Mouse (Mus musculus) urinary bladder, postnatal 14 days (tissue): ENCODE measurements around the gene Ccdc61.
"Not testable (repeated sequence)": the region's sequence is repeated elsewhere in the genome, so short reads cannot be mapped to it uniquely, and the experiment has no call there.

Source experiments
- DNase-seq: peaks from one replicate; pipeline ENCODE4 v3.0.0; 2021; ENCODE audit warnings: low spot score

The Ccdc61 gene

DNA sequence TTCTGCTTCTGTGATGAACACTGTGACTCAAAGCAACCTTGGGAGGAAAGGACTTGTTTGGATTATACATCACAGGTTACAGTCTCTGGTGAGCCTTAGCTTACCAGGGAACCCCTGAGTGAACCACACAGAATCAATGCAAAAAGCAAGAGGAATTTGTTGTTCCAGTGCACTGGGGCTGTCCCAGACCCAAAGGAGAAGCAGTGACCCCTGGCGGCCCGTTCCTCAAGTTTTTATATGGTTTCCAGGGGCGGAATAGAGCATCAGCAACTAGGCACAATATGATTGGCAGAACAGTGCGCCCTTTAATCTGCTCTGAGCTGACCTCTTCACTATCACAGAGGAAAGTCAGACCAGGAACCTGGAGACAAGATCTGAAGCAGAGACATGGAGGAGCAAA, 6.0 kb upstream of the Ccdc61 start:
- no peak for DNase-seq

DNA sequence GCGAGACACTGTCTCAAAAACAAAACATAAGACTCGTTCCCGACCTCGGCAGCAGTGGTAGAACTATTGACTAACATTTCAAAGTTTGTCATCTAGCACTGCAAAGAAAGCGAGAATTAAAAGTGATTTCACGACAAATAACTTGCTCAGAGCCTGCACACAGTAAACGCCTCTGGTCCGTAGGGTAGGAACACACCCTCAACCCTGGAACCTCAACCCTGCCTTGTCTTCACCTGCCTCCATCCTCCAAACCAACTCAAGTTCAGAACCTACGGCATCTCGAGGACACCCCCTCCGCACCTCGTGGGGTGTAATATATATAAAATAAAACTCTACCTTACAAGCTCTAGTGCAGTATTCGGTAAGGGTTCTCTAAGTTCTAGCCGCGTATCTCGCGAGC, 418 bp downstream of the Ccdc61 start:
- no peak for DNase-seq

DNA sequence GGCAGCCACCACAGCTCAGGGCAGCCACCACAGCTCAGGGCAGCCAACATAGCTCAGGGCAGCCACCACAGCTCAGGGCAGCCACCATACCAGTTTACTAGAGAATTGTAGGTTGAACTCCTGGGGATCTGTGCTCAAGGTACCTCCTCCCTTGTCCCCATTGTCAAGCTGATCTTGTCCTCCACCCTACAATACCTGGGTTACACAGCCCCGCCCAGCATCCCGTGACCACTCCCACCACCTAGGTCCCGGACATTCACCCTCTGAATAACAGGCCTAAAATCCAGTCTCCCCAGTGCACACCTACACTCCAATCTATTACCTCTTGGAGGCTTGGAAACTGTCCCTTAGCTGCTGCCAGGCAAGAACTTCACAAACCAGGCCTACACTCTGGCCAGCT, 5.2 kb downstream of the Ccdc61 start:
- no peak for DNase-seq

DNA sequence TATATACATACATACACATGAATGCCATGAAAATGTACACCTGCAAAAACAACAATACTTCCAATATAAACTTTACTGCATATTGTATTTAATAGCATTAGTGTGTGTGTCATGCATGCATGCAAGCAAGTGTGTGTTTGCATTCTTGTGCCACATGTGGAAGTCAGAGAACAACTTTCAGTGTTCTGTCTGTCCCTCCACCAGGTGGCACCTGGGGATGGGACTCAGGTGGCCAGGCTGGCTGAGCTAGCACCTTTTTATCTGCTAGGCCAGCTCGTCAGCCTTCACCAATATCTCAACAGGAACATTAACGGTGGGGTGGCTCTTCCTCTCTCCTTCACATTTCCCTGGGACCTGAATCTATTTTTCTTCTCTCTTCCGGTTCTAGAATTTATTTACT, 7.7 kb downstream of the Ccdc61 start:
- DNase-seq: no peak

DNA sequence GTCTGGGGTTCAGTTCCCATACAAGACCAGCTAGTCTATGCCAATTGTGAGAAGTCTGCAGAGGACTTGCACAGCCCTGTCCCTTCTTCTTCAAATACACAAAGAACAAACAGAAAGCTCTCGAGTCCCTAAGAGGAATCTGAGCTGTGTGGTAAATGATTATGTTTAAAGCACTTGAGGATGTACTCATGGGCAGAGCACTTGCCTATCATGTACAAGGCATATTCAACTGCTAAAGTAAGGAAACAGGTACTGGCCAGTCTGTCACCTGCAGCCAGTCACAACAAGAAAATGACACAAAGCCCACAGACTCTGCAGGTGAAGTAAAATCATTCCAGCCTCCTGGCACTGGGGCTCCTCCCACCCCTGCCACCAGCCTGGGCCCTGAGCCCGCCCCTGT, 9.7 kb downstream of the Ccdc61 start:
- DNase-seq: no peak

DNA sequence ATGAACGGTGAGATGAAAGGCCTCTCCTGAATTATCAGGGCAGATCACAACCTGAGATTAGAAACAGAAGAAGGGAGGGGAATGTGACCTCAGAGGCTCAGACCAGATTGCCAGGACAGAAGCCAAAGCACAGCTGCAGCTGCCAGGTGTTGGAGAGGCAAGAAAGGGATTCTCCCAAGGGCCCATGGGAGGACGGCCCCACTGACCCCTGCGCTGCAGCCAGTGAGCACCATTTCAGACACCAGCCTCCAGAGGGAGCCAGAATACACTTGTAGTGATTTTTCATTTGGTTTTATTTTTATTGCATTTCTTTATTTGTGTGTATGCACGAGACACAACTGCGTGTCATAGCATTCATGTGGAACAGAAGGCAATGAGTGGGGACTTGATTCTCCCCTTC, 13.7 kb downstream of the Ccdc61 start:
- DNase-seq: peak; percentile 40

DNA sequence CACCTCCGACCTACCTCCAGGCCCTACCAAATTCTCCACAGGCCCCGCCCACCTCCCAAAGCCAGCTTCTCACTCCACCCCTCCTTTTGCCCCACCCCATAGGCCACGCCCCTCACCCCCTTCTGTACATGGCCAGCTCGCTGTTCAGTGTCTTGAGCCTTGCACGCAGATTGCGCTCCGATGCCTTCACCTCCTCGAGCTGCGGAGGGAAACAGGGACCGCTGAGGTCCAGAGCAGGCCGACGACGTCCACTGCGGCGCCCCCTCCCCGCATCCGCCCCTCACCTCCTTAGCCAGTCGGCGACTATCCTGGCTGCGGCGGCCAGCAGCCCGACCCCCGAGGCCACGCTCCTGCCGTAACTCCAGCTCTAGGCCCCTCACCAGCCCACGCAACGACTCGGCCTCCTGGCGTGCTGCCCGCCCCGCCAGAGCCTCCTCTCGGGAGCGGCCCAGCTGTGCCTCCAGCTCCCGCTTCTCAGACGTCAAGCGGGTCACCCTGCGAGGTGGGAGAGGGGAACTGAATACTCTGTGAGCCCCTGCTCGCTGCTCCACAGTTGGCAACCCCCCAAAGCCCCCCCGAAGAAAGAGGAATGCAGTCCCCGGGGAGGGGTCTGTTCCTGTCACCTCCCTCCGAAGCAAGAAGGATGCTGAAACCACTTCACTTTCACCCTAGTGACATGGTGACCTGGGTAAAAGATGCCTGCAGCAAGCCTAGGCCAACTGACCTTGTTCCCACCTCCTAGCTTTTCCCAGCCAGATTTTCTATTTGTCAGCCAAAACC, 16.4 kb downstream of the Ccdc61 start:
- DNase-seq: peak; percentile 77

DNA sequence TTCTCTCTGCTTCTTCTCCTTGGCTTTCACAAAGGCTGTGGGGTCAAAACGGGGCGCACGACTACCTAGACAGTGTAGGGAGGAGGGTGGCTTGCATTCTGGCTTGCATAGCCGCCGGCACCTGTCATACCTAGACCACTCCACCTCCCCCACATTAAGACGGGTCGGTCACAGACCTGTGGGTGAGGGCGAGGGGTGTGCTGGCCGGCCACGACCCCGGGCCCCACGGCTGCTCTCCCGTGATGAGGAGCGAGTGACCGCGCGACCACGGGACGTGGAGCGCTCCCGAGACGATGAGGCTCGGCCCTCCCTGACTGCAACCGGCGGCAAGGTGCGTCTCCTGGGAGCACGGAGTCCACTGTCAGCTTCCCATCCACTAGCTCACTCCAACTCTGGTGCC, 17.2 kb downstream of the Ccdc61 start:
- DNase-seq: no peak

DNA sequence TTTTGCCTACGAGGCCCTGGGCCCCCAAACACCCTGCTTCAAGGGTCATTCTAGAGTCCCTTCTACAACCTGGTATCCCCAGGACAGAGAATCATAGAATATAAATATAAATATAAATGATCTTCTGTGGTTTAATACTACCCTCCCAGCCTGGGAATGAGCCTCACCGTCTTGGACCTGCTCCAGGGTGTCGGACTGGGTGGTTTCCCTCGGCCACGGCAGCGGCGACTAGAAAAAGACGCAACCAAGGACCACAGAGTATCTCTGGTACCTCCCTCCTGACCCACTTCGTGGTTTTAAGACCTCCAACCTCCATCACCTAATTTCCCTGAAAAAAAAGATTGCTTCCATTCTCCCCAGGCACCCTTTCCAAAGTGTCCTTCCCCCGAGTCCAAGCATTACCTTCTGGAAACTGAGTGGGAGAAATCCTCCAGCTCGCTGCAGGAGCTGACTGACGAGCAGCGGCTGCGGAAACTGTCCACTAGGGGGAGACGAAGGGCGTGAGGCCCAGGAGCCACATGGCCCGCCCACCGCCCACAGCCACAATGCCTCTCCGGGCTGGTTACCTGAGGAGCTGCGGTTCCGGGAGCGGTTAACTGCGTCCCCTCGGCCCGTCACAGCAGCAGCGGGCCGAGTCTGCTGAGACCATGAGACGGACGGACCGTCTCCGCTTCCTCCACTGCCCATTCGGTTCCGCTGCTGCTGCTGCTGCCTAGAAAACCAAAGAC, 18.2 kb downstream of the Ccdc61 start:
- peak; percentile 91 for DNase-seq

DNA sequence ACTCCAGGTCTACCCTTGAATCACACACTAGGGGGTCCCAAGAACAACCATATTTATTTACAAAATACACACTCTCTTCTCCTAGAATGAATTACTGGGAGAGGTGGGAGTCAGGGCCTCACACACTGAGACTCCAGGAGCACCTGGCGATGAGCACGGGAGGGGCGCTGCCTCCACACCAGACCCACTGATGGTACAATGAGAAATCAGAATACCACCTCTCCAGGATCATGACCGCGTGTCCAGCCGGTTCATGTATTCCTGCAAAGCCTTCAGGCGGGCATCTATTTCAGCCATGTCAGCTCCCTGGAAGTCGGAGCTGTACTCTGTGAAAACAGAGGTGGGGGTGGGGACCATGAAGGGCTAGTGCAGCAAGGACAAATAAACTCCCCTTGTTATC, 19.4 kb downstream of the Ccdc61 start:
- DNase-seq: no peak

DNA sequence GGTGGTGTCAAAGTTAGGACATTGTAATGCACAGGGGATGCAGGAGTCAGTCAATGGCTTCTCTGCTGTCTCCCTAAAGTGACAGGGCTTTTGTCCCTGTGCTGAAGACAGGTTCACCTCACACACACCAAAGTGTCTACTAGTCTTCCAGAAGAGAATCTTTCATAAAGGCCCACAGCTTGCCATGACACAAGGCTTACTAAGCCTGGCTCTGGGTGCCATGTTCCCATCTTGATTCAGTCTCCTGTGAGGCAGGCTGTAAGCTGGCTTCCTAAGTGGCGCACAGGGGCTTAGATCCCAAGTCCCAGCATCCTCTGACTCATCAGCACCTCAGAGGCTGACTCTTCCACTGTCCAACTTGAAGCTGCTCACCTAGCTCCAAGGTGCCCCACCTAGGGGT, 23.3 kb downstream of the Ccdc61 start:
- DNase-seq: no peak

DNA sequence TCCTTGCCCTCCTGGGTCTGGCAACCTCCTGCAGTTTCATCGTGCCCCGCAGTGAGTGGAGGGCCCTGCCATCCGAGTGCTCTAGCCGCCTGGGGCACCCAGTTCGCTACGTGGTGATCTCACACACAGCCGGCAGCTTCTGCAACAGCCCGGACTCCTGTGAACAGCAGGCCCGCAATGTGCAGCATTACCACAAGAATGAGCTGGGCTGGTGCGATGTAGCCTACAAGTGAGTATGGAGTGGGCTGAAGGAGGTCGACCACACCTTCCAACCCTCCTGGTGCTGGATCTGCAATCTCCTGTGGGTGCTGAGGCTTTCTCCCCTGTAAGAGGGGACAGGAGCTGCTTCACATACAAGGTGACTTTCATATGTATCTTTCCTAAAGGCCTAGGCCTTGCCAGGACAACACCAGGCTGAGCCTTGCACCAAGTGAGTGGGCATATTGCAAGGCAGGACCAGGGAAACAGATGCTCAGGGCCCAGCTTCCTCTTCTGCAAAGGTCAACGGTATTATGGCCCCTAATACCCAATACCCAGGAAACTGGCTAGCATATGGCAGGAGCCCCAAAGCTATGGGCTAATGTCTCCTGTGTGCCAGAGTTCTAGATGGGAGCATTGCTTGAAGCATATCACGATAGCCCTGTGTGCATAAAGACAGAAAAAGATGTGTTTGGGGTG, 25.3 kb downstream of the Ccdc61 start:
- DNase-seq: no peak

DNA sequence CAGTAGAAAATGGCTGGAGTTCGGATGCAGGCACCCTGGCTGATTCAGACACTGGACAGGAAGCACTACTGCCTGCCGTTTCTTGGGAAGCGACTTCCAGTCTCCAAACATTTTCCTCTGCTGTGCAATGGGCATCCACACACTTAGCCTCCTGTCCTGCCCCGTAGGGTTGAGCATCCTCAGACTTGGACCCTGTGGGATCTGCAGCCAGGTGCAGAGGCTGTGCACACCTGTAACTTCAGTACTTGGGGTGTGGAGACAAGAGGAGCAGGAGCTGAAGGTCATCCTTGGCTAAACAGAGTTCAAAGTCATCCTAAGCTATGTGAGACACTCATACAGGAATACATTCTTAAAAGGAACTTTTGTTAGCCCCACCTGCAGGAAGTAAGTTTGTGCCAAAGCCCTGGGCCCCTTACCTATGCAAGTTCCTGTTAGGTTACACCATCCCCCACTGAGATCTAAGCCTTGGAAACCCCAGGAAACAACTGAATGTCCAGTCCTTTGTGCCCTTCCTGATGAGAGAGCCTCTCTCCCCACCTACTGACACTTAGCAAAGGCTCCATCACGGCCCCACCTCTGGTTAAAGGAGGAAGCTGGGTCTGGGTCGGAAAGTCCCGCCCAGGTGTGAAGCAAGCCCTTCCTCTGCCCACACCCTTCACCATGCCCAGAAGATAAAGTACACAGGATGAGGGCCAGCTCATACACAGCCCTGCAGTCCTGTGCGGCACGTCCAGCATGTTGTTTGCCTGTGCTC, 26.0 kb downstream of the Ccdc61 start:
- DNase-seq: peak; percentile 28

DNA sequence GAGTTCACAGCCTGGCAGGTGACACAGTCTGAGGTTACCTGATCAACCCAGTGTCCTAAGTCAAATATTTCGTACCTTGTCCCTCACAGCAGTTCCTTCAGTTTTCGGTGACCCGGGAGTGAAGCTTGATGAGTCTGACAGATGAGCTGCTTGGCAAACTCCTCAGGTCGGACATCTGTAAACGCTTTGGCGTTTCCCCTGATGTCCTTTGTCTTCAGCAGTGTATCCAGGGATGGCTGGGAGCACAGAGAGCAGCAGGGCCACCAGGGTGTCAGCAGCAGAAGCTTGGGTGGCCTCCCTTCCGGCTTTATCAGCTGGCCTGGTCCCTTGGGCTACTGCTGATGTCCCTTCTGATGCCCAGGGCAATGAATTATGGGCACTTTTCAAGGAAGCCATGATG, 31.5 kb downstream of the Ccdc61 start:
- DNase-seq: no peak

DNA sequence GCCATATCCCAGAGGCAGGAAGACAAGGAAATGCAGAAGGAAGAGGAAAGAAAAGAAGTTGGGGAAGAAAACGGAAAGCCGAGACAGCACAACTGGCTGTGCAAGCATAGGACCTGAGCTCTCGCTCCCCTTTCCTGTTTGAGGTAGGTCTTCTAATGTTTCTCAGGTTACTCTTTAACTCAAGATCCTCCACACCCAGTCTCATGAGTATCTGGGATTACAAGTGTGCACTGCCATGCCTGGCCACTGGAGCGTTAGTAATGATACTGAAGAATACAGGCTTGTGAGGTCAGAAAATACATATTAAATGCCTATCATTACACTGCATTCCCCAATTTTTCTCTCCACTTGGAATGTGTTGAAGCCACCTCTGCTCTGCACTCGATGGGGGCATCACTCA, 34.8 kb downstream of the Ccdc61 start:
- no peak for DNase-seq

DNA sequence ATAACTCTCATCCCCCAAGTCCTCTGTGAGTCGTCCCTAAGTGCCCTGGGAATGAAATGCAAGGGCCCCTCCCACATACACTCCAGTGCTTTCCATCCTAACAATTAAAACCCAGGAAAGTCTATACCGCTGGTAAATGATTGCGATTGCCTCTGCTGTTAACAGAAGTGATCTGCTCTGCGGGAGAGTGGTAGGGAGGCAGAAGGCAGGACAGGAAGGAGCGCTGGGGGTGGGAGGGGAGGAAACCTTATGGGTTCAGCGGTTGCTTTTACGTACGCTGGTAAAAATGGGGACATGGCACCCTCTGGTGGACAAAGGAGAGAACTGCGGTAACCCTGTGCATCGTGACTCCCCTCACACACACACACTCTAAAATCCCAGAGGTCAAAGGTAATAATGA, 37.0 kb downstream of the Ccdc61 start:
- DNase-seq: peak; percentile 70

DNA sequence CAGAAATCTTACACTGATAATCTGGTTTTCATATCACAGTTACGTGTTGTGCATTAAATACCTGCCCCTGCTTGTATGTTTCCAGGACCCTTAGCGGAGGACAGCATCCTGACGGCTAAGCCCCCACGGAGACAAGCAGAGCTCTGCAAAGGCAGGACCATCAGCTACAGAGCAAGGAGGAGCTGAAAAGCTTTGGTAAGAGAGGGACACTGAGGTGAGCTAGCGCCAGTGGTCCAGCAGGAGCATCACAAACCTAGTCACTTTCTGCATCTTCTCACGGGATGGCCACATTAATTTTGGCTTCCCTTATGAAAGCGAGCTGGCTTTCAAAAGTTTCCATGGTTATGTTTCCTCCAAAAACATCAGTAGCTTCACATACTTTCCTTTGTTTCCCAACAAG, 37.4 kb downstream of the Ccdc61 start:
- no peak for DNase-seq

DNA sequence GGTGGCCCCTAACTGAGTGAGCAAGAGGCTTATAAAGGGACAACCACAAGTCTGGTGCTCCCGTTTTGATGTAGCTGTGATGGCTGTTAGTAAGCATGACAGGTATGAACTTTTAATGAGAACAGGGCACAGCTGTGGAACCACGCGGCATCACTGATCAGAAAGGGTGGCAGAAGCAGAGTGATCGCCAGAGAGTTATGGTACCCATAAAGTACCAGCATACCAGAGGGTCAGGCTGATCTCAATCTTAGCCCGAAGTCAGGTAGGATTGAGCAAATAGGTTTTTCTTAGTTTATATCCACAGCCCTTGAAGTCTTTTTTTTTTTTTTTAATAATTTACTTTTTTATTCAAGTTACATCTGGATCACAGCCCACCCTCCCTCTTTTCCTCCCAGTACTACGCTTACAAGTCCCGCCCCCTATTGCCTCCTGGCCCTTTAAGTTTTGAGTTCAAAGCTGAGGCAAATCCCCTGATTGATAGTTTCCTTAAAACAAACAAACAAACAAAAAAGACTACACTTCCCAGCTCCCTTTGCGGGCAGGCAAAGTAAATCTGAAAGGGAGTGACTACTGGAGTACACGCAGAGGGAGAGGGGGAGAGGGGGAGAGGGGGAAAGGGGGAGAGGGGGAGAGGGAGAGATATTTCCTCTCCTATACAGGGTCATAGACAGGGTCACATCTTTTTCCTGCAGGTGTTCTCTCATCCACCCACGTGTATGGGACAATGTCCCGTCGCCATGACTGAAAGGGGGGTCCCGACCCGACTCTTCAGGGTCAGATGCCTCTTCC, 38.0 kb downstream of the Ccdc61 start:
- no peak for DNase-seq

DNA sequence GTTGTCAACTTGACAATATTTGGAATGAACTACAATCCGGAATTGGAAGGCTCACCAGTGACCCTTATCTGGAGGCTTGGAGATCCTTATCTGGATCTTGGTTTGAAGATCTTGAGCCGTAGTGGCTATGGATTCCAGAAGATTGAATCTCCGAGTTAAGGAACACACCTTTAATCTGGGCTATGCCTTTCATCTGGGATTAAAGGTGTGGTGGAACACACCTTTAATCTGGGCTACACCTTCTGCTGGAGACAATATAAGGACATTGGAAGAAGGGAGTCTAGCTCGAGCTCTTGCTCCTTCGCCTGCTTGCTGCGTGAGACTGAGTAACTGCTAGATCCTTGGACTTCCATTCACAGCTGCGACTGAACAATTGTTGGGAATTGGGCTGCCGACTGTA, 39.2 kb downstream of the Ccdc61 start, which contains the start of gene Pglyrp1:
Gene Pglyrp1, plus strand, starts transcription at position 301 of the 400 bp plus-strand sequence.
- not testable (repeated sequence) for DNase-seq

DNA sequence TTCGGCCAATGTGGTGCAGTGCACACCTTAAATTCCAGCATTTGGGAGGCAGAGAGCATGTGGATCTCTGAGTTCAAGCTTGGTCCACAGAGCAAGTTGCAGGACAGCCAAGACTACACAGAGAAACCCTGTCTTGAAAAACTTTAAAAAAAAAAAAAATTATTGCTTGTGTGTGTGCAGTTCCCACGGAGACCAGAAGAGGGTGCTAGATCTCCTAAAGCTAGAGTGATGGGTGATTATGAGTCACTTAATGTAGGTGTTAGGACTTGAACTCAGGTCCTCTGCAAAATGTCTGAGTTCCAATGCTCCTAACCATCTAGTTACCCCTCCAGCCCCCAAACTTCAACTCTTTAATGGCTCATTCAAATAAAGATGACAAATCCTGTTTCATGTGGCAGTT, 41.7 kb downstream of the Ccdc61 start:
- DNase-seq: no peak

DNA sequence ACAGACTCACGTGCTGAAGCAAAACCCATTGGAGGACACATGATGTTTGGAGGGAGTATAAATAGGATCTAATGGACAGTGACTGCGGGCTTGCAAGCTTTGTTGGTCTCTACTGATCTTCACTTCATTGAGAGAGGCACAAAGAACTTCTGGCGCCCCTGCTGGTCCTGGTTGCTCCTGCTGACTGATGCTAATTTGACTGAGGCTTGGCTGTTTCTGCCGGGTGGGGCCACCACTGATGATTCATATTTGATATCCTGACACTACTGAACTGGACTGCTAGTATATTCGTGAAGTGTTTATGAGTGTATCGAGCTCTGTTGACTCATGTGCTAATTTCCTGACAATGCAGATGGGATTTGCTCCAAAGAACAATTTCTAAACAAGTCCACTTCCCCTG, 47.4 kb downstream of the Ccdc61 start:
- peak; percentile 25 for DNase-seq
